Mouse (Mus musculus) heart, adult 2 months (tissue): ENCODE results near the gene Galnt7. TPM values are rescaled to one million over a fixed set of nuclear protein-coding genes. Genes with fewer than 3 reads are reported as not detected.

Experiments used
- DNase-seq, 2 experiments: peaks; one replicate each; pipeline ENCODE4 v3.0.0; 2021
- H3K27ac ChIP-seq: fragments of 200-600 bp; 2 replicates; pipeline ENCODE4 v1.8.1; 2022
- H3K27me3 ChIP-seq: fragments of 200-500 bp; 2 replicates; pipeline ENCODE4 v1.6.1; 2012; ENCODE audit warnings: mild to moderate bottlenecking, low read length, inconsistent platforms, mixed read lengths; ENCODE audit not compliant: control insufficient read depth, insufficient read depth
- H3K36me3 ChIP-seq: fragments of 200-500 bp; 2 replicates; pipeline ENCODE4 v1.6.1; 2012; ENCODE audit warnings: low read length, inconsistent platforms; ENCODE audit not compliant: control insufficient read depth, insufficient read depth
- H3K4me1 ChIP-seq: fragments of 200-500 bp; 2 replicates; pipeline ENCODE4 v1.6.1; 2011; ENCODE audit warnings: low read length; ENCODE audit not compliant: control insufficient read depth, insufficient read depth
- H3K4me3 ChIP-seq: fragments of 200-600 bp; 2 replicates; pipeline ENCODE4 v1.8.1; 2022
- H3K79me2 ChIP-seq: fragments of 200-500 bp; replicated peaks from 2 replicates; pipeline ENCODE4 v1.6.1; 2012; ENCODE audit warnings: mild to moderate bottlenecking, inconsistent platforms, low read length, moderate library complexity, mixed read lengths; ENCODE audit not compliant: control insufficient read depth, insufficient read depth
- H3K9ac ChIP-seq: fragments of 200-500 bp; 2 replicates; pipeline ENCODE4 v1.6.1; 2012; ENCODE audit warnings: low read depth, mild to moderate bottlenecking, control low read depth, inconsistent platforms, low read length, mixed read lengths
- CTCF ChIP-seq: fragments of 200-600 bp; IDR thresholded peaks from 2 replicates; pipeline ENCODE4 v1.8.1; 2022; ENCODE audit warnings: antibody characterized with exemption, mild to moderate bottlenecking, moderate library complexity
- EP300 ChIP-seq: fragments of 200-500 bp; IDR thresholded peaks from 2 replicates; pipeline ENCODE4 v1.6.1; 2011; ENCODE audit warnings: low read depth, low read length, control low read depth; ENCODE audit not compliant: insufficient read depth
- POLR2A ChIP-seq: fragments of 200-500 bp; IDR thresholded peaks from 2 replicates; pipeline ENCODE4 v1.6.1; 2011; ENCODE audit warnings: mild to moderate bottlenecking, low read depth, low read length, control low read depth; ENCODE audit not compliant: insufficient read depth
- WGBS: fragments of 180-500 bp; shearing (Covaris S2); methylation state at CpG from one replicate; pipeline ENCODE4 v1.1.7; 2018; 5-methylcytosine and 5-hydroxymethylcytosine counted together
- intact Hi-C: fragments of 180-260 bp; cut with DNase I; formaldehyde crosslinking; loops from one replicate; pipeline ENCODE4 v1.15.1; 2025
- polyA plus RNA-seq: library from polyadenylated mRNA; depleted of rRNA; stranded (reverse); fragments of >200 nt; gene quantifications from 2 replicates; pipeline ENCODE4 v1.2.3, GENCODE M21; 2012
- total RNA-seq, 2 experiments: library from RNA; stranded (reverse); gene quantifications; 2 replicates each; pipeline ENCODE4 v1.2.3; 2021

Gene Galnt7
- total and polyA plus RNA-seq, 3 experiments = 1.7 to 4.8 (median 4.5) TPM

GRCm38 (mm10) chr8:57588604-57589003 lies 64.2 kb downstream of the Galnt7 start:
- peaks cover 1% of the 10 kb centered on the region for H3K4me1 ChIP-seq
- TF ChIP-seq POLR2A (no peak), CTCF (no peak), EP300 (no peak)
- 0 out of 2 replicates have a peak, but pooled peaks cover 1% of the 10 kb centered on the region for H3K79me2 ChIP-seq
- H3K9ac ChIP-seq = no peak overlapping the region
- 98% methylated on average over 1 of the region's 1 CpGs for WGBS
- no peaks in the 10 kb centered on the region for H3K27me3 ChIP-seq
- no peak for DNase-seq
- intact Hi-C loops = no loop called here
- H3K36me3 ChIP-seq = no peaks in the 10 kb centered on the region; the same call in 1 of the 2 replicates
- H3K27ac ChIP-seq = no peak overlapping the region
- no peak overlapping the region for H3K4me3 ChIP-seq

DNA sequence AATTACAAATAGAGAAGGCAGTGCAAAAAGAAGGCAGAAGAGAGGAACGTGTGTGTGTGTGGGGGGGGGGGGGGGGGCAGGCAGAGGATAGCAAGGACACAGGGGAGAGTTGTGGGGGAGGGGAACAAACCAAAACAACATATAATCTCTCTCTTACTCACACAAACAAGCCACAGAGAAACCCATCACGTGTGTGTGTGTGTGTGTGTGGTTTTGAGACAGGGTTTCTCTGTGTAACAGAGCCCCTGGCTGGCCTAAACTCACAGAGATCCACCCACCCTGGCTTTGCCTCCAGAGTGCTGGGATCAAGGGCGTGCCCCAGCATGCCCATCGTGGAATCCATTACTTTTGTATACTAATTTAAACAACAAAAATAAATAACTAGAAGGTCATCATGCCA lies 66.2 kb downstream of the Galnt7 start:
- H3K27ac ChIP-seq = no peak overlapping the region
- H3K4me1 ChIP-seq = peaks cover 1% of the 10 kb centered on the region
- no peak overlapping the region for H3K4me3 ChIP-seq
- TF ChIP-seq EP300 = no peak
- no peak for TF ChIP-seq CTCF
- TF ChIP-seq POLR2A = no peak
- DNase-seq = no peak
- no peaks in the 10 kb centered on the region; the same call in 1 of the 2 replicates for H3K36me3 ChIP-seq
- intact Hi-C loops = no loop called here
- H3K9ac ChIP-seq = no peak overlapping the region
- no peaks in the 10 kb centered on the region for H3K27me3 ChIP-seq
- 53% methylated on average over 4 of the region's 4 CpGs for WGBS
- peaks cover 3% of the 10 kb centered on the region; the same call in 1 of the 2 replicates for H3K79me2 ChIP-seq

- 79% methylated on average over 3 of the region's 3 CpGs for WGBS
- no peak for TF ChIP-seq CTCF
- TF ChIP-seq EP300 = no peak
- no peak for TF ChIP-seq POLR2A
- DNase-seq = no peak
- Histone ChIP-seq H3K4me1 (peaks cover 1% of the 10 kb centered on the region), H3K27ac (no peak overlapping the region), H3K79me2 (peaks cover 3% of the 10 kb centered on the region; the same call in 1 of the 2 replicates), H3K4me3 (no peak overlapping the region), H3K36me3 (no peaks in the 10 kb centered on the region; the same call in 1 of the 2 replicates), H3K27me3 (no peaks in the 10 kb centered on the region), H3K9ac (no peak overlapping the region)
- intact Hi-C loops = no loop called here
Observed at GRCm38 (mm10) chr8:57585831-57586230, 67.0 kb downstream of the Galnt7 start.

DNA sequence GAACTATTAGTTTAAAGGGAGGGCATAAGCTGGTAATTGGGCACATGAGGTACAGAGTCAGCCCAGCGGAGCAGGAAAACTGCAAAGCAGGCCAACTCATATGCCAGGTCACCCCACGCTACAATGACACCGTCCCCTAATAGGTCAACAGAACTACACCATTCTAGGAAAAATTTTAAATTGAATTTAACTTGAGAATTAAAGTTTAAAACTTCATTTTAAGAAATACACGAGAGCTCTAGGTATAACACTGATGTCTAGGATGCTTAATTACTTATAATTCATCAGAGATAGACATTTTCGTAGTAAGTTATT lies 67.7 kb downstream of the Galnt7 start:
- TF ChIP-seq EP300 = no peak
- no peak for TF ChIP-seq POLR2A
- TF ChIP-seq CTCF = no peak
- Histone ChIP-seq H3K27me3 (no peaks in the 10 kb centered on the region), H3K4me1 (peaks cover 1% of the 10 kb centered on the region), H3K4me3 (no peak overlapping the region), H3K36me3 (no peaks in the 10 kb centered on the region; the same call in 1 of the 2 replicates), H3K9ac (no peak overlapping the region), H3K27ac (no peak overlapping the region), H3K79me2 (peaks cover 3% of the 10 kb centered on the region; the same call in 1 of the 2 replicates)
- intact Hi-C loops = no loop called here
- no peak for DNase-seq
- WGBS = 97% methylated on average over 5 of the region's 5 CpGs

GRCm38 (mm10) chr8:57584416-57585127 lies 68.3 kb downstream of the Galnt7 start:
- 80% methylated on average over 8 of the region's 8 CpGs for WGBS
- no peak overlapping the region for H3K4me3 ChIP-seq
- no peaks in the 10 kb centered on the region; the same call in 1 of the 2 replicates for H3K36me3 ChIP-seq
- peaks cover 1% of the 10 kb centered on the region for H3K4me1 ChIP-seq
- H3K27ac ChIP-seq = no peak overlapping the region
- TF ChIP-seq POLR2A (no peak), CTCF (no peak), EP300 (no peak)
- H3K79me2 ChIP-seq = peaks cover 3% of the 10 kb centered on the region; the same call in 1 of the 2 replicates
- no peak overlapping the region for H3K9ac ChIP-seq
- H3K27me3 ChIP-seq = no peaks in the 10 kb centered on the region
- DNase-seq = no peak
- intact Hi-C loops = no loop called here

GRCm38 (mm10) chr8:57579845-57580244 lies 73.0 kb downstream of the Galnt7 start:
- 73% methylated on average over 6 of the region's 6 CpGs for WGBS
- Histone ChIP-seq H3K4me3 (no peak overlapping the region), H3K27me3 (no peaks in the 10 kb centered on the region), H3K9ac (no peak overlapping the region), H3K79me2 (peaks cover 2% of the 10 kb centered on the region; the same call in 1 of the 2 replicates), H3K4me1 (peaks cover 8% of the 10 kb centered on the region), H3K36me3 (no peaks in the 10 kb centered on the region), H3K27ac (no peak overlapping the region)
- DNase-seq = peak in 1 of 2 experiments; percentile 28
- TF ChIP-seq POLR2A (no peak), CTCF (no peak), EP300 (no peak)
- intact Hi-C loops = no loop called here
